Mouse (Mus musculus) spleen, postnatal 4 days (tissue): Measurements from ENCODE around the gene Rps19bp1.

Experiments used
- DNase-seq, 2 experiments: peaks; one replicate each; pipeline ENCODE4 v3.0.0; 2022; ENCODE audit warnings: low spot score in 2 of 2

Rps19bp1 gene

GRCm38 (mm10) chr15:80263610-80264575 lies at the start of gene Rps19bp1:
Rps19bp1 (minus strand) TSS chr15:80264315.
- peak; percentile 88 to 94 for DNase-seq

- DNase-seq, result no peak
Measured at GRCm38 (mm10) chr15:80306146-80306545, 42.0 kb upstream of the Rps19bp1 start.

DNA sequence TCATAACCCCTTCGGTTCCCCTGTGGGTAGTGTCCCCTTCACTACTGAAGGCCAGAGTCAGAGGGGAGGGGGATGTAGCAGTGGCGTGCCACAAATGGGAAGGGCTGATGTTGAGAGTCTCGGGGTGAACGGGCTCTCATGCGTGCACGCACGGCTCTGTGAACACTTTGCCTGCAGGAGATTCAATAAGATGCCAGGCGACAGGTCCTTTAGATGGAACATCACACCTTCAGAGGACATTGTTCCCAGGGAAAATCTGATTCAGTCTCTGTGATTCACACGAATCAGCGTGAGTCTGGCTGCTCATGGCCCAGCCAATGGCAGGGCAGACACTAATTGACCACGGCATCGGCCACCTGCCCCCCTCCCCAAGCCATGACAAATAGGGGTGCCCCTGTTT lies 40.1 kb upstream of the Rps19bp1 start:
- no peak for DNase-seq

DNA sequence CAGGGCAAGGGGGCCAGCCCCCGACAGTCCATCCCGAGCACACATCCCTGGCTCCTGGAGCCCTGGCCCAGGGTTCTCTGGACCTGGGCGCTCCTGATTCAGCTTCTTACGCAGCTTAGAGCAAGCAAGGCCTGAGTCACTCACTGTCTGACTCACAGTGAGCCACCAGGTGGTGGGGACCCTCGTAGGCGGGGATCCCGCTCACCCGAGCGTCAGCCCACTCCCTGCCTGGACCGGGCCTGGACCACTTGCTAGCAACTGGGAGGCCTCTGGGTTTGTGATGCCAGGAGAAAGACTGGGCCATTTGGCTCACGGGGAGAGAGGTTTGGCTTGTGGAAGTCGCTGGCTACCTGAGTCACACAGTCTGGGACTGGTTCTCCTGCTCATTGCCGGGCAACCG lies 39.7 kb upstream of the Rps19bp1 start:
- DNase-seq, result no peak

GRCm38 (mm10) chr15:80297146-80297545 lies 33.0 kb upstream of the Rps19bp1 start:
- no peak for DNase-seq

DNA sequence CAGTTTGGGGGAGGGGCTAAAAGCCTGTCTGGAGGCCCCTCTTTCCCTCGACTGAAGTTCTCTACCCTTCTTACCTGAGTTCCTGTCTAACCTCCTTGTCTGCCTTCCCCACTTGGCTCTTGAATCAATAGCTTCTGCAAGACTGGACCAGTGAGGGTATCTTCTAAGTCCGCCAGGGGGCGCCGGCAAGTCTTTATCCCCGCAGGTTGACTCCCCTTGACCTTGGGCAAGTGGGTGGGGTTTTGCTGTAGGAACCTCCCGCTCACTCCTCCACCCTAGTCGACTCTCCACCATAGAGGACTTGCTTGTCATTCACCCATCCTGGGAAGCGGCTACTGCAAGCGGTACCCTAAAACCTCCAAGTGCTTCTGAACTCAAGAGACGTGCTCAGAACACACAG lies 25.3 kb upstream of the Rps19bp1 start:
- peak; percentile 74 to 89 for DNase-seq

DNA sequence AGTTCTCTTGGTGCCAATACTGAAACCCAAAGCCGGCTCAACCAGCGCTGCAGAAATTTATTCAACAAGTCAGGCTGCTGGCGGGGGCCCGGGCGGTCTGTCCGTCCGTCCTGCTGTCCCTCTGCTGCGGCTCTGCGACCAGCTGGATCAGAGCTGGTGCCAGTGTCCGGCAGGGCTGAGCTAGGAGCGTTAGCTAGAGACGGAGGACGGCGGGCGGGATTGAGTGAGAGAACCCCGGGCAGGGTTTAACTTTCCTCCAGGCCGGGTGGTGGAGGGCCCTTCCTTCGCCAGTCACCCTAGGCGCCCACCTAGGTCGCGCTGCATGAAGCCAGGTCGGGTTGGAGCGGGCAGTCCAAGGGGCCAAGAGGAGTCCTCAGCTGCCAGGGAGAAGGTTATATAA lies 23.9 kb upstream of the Rps19bp1 start:
- DNase-seq, result no peak

DNA sequence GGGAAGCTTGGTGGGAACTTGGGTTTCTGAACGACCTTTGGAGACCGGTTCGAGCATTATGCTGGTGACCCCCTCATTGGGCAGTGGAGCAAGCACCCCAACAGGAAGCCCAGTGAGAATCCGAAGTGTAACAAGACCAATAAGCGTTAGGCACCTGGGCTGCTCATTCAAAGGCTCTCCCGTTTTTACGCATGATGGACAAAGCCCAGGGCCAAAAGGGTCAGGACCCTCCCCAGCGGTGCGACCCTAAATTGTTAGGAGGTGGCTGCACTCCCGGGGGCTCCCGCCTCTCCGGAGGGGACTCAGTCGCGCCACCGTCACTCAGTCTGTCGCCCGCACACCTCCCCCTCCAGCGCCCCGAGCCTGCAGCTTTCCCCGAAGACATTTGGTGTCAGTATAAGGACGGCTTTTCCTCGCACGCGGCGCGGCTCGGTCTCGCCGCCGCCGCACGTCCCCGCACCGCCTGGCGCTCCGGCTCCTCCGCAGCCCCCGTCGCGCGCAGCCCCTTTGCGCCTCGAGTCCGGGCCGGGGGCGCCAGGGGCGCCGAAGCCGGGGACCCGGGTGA lies 22.8 kb upstream of the Rps19bp1 start, which contains the start of gene Cacna1i:
Gene Cacna1i (plus strand): TSS at position 388 of the 565 bp plus-strand sequence.
- DNase-seq, result no peak

- peak; percentile 37 to 82 for DNase-seq
Measured at GRCm38 (mm10) chr15:80280646-80281045, 16.5 kb upstream of the Rps19bp1 start.

- no peak for DNase-seq
Measured at GRCm38 (mm10) chr15:80279053-80279452, 14.9 kb upstream of the Rps19bp1 start.

DNA sequence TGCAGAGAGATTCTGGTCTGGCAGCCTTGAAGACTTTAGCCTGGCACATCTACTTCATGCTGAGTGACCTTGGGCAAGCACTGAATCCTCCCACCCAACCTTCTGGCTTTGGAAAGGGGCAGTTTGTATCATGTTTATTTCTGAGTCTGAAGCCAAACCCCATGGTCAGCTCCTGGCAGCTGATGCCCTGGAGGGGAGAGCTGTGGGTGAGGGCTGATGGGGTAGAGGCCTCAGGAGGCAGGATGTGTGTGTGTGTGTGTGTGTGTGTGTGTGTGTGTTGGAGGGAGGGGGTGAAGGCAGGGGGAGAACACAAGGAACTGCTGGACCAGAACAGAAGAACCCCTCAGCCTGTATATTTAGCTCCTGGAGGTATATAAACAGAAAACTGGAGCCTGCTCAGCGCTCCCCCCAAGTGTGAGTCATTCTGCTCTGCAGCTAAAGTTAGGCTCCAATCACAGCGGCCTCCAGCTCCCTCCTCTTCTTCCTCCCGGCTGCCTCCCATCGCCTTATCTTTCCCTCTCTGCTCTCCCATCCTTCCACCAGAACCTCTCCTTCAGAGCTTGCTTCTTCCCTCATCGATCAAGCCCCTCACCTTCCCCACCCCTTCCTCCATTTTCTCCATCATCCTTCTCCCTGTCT lies 14.1 kb upstream of the Rps19bp1 start:
- no peak for DNase-seq

GRCm38 (mm10) chr15:80277625-80278024 lies 13.5 kb upstream of the Rps19bp1 start:
- peak in 1 of 2 experiments; percentile 86 for DNase-seq

DNA sequence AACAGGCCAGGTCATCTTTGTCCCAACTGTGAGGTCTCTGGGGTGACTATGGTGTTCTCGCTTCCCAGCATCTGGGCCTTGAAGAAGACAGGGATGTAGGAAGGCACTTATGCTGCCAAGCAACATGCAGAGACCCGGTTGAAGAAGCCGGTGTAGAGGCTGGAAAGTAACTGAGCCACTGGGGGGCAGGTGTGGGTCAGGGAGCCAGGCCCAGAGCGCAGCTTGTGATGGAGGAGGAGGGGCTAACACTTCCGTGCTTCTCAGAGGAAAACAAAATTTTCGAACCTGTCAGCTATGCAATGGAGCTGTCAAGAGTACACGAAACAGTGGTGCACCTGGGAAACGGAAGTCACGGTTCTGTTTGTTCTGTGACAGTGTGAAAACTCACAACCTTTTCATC lies 13.0 kb upstream of the Rps19bp1 start:
- no peak for DNase-seq

GRCm38 (mm10) chr15:80271858-80272396 lies 7.8 kb upstream of the Rps19bp1 start:
- no peak for DNase-seq

- peak; percentile 67 to 83 for DNase-seq
Measured at GRCm38 (mm10) chr15:80266281-80266680, 2.2 kb upstream of the Rps19bp1 start.

GRCm38 (mm10) chr15:80261100-80261499 lies 3.0 kb downstream of the Rps19bp1 start:
- no peak for DNase-seq

- peak; percentile 85 to 96 for DNase-seq
Measured at GRCm38 (mm10) chr15:80260677-80261076, 3.4 kb downstream of the Rps19bp1 start.

DNA sequence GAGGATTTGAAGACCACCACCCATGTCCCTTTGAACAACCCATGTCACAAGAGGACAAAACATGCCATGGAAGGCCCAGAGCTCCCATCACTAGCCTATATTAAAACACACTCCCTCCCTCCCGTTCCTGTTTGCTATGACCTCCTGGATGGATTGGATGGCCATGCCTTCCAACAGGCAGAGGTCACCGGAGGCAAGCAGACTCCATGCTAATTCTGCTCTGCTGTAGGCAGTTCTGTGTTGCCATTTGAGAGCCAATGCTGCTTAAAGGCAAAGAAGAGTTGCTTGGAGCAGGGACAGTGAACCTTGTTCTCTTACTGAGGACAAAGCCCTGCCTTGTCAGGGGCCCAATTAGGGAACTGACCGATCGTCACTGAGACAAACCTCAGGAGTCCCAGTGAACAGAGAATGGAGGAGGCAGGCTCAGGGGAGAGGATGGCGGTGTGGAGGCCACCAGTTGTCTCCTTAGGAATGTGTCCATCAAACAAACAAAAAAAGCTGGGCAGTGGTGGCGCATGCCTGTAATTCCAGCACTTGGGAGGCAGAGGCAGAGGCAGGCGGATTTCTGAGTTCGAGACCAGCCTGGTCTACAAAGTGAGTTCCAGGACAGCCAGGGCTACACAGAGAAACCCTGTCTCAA lies 4.6 kb downstream of the Rps19bp1 start:
- no peak for DNase-seq

DNA sequence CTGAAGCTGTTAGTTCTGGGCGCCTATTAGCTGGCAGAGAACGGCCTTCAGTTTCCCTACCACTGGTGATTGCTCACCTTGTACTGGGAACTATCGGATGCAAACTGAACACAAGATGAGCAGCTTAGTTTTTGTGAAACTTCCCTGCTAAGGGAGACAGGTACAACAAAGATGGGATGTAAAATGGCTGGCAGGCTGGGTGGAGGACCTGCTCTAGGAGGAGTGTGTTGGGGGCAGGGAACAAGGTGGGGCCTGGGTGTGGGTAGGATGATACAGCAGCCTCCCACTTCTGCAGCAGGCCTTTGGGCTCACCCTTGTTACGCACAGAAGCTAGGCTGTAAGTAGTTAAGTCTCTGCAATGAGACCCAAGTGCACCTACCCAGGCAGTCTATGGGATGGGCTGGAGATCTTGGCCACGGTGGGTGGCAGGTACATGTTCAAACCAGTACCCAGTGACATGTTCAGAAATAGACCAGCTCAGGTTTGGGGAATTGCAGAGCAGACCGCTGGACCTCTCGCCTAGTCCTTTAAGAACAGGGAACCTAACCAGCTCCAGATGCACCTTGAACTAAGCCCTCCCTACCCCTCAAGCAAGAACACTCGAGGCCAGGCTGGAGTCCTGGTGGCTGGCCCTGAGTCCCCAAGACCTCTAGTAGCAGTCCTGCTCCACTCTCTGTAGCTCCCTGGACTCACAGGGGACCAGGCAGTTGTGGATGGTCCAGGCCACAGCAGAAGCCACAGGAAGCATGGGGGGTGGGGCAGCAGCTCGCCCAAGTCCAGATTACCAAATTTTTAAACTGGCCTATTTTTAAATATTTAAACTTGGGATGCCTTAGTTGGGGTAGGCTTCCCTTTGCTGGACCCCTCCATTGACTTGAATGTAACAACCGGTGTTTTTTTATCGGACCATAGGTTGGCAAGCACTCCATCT lies 5.6 kb downstream of the Rps19bp1 start:
- DNase-seq, result peak; percentile 71 to 81

DNA sequence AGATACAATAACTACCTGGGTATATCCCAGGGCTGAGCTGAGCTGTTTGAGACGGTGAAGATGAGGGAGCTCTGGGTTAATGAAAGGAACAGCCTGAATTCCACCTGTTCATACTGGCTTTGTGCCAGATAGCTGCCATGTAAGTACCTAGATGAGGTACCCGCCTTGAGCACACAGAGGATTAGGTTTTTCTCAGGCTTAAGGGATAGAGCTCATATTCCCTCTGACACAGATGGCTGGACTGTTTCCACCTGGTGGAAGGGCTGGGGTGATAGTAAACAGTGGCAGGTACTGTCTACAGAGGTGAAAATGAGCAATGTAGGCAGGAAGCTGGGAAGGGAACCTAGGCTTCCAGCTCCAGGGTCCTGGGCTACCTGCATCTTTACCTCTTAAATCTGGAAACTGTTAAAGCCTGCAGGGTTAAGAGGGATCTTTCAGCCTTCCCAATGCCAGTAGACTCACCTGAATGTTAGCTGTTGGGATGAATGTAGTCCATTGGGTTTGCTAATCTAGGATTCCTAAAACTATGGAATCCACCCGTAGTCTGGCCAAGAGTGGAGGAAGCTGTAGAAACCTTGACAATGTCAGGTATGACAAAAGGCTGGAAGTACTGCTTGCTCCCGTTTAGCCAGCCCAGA lies 6.4 kb downstream of the Rps19bp1 start:
- no peak for DNase-seq
